Comparison of ENCODE assay signal across 23 mouse cellular contexts in the genomic region with DNA sequence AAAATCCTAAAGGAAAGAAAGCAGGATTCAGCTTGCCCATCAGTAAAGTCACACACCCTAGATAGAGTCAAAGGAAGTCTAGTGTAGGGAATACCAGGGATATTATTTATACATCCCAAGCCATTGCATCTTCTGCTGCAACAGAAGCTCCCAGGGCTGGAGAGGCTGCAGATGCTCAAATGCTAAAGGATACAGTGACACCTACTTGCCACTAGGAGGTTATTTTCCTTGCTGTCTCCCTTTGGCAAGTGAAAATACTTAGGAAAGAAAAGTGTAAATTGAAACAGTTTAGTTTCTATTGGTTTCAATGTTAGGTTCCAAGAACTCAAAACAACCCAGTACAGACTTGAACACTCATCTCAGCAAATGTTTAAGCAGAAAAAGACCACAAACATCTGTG.
DNase-seq lines count a peak whose midpoint lies in the region; ATAC-seq and TF ChIP-seq lines count a peak whose summit lies in the region.
"Had no signal": no experiment of that assay in that cellular context is flagged by ENCODE, and none has a peak within 500 bp of the region (broad histone marks: within the 10 kb centered on the region; RNA-seq: fewer than 3 reads in every experiment).

No protein-coding gene starts in this region.

- no peak overlapping the region for H3K4me3 ChIP-seq in left cerebral cortex, adult 2 months
- H3K4me3 ChIP-seq in cerebellum, adult 2 months (replicated peaks; ENCODE audit: insufficient read depth, low read depth, low read length): no peak overlapping the region
- H3K4me3 ChIP-seq: embryonic facial prominence, embryonic 10.5 days; heart, embryonic 12.5 days; kidney, embryonic 15.5 days; limb, embryonic 10.5 days; lung, embryonic 15.5 days; neural tube, embryonic 13.5 days had no signal

- TF ChIP-seq POLR2A in cerebellum, adult 2 months (IDR thresholded peaks at IDR 0.05; ENCODE audit: borderline replicate concordance, insufficient read depth, low read length): no peak

- no peak overlapping the region for H3K27ac ChIP-seq in left cerebral cortex, adult 2 months
- no peak overlapping the region for H3K27ac ChIP-seq in cerebellum, adult 2 months (ENCODE audit: insufficient read depth, low read length)
- H3K27ac ChIP-seq: embryonic facial prominence, embryonic 10.5 days; hindbrain, embryonic 14.5 days; kidney, embryonic 15.5 days; limb, embryonic 10.5 days; lung, embryonic 15.5 days; neural tube, embryonic 13.5 days had no signal

- no peaks in the 10 kb centered on the region for H3K27me3 ChIP-seq in cerebellum, adult 2 months (ENCODE audit: control insufficient read depth, insufficient read depth, low read length)
- H3K27me3 ChIP-seq: heart, embryonic 12.5 days; kidney, embryonic 15.5 days; lung, embryonic 15.5 days; neural tube, embryonic 13.5 days had no signal

- intact Hi-C loops in left cerebral cortex, adult 2 months (cut with DNase I): no loop called here

- peak; percentile 93 for ATAC-seq in frontal cortex, adult (ENCODE audit: low TSS enrichment)
- ATAC-seq: intestine, embryonic 16.5 days had no signal

- peak; percentile 59 for TF ChIP-seq CTCF in left cerebral cortex, adult 2 months (IDR thresholded peaks at IDR 0.05)
- no peak for TF ChIP-seq CTCF in cerebellum, adult 2 months (IDR thresholded peaks at IDR 0.05; ENCODE audit: borderline replicate concordance, insufficient read depth, low read depth, low read length)

- H3K4me1 ChIP-seq in cerebellum, adult 2 months (ENCODE audit: control insufficient read depth, insufficient read depth, low read length): no peaks in the 10 kb centered on the region
- H3K4me1 ChIP-seq: embryonic facial prominence, embryonic 10.5 days; heart, embryonic 12.5 days; kidney, embryonic 15.5 days; limb, embryonic 10.5 days; lung, embryonic 15.5 days; neural tube, embryonic 13.5 days had no signal

- DNase-seq in frontal cortex, postnatal 36 days (ENCODE audit: low spot score in 2 of 2): no peak
- no peak for DNase-seq in left cerebral cortex, adult 2 months (ENCODE audit: extremely low spot score in 1 of 2, low spot score in 2 of 2)
- no peak for DNase-seq in left cerebral cortex, adult 18-20 months (ENCODE audit: low spot score in 2 of 2)
- DNase-seq in 416B (ENCODE audit: low read depth) (peak; percentile 29), R1 (ENCODE audit: low read depth, low spot score) (peak; percentile 20)
- no peak for DNase-seq in cerebellum, adult 2 months
- no peak for DNase-seq in gastrocnemius, postnatal 10 days
- DNase-seq: adrenal gland, postnatal 25 days; B cell, adult 2 months; cerebellum, adult 8-10 months; right cerebral cortex, postnatal 14 days; spleen, adult 18-20 months; thymus, adult 18-20 months; thymus, postnatal 4 days had no signal

Comparison
In these comparisons a context has a peak if more than half of its experiments do, and no peak if none do; other contexts are left out.
1. DNase-seq: peak in 416B (single experiment) and R1 (single experiment); none in frontal cortex, postnatal 36 days (0 of 2), left cerebral cortex, adult 2 months (0 of 2), left cerebral cortex, adult 18-20 months (0 of 2), cerebellum, adult 2 months (0 of 2) and gastrocnemius, postnatal 10 days (single experiment).